8 mouse cellular contexts compared by ENCODE assay signal in the genomic region with DNA sequence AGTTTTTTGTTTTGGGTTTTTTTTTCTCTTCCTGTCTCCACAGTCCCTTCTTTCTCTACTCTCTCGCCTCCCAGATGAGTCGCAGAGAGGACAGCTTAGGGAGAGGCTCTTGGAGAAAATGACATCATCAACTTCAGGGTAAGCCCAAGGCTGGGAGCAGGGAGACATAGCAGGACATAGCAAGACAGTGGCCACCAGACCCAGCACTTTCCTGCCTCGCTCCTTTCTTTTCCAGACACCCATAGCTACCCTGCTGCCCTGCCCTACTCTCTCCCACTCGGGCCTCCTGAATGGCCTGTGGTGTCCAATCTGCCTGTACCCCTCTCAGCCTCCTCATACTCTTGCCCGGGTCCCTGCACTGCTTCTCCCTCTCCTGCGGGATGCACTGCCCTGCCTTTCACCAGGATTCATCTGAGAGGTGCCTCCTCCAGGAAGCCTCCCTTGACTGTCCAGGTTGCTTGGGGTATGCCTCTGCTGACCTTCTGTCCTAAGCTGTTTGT.
DNase-seq lines count a peak whose midpoint lies in the region; ATAC-seq and TF ChIP-seq lines count a peak whose summit lies in the region.

No protein-coding gene starts in this region.

- no peak for TF ChIP-seq POLR2A in bone marrow macrophage, adult 2 months (IDR thresholded peaks at IDR 0.05; ENCODE audit: borderline replicate concordance, low read depth, low read length)

- H3K27ac ChIP-seq in lung, embryonic 14.5 days (ENCODE audit: low read depth): 0 out of 2 replicates have a peak overlapping the region, but pooled peaks have one; percentile 9
- H3K27ac ChIP-seq in bone marrow macrophage, adult 2 months (ENCODE audit: insufficient read depth, low read depth, low read length): peak overlapping the region; percentile 87

- 56% methylated on average over 6 of the region's 6 CpGs for WGBS in lung, embryonic 14.5 days

- H3K9ac ChIP-seq in lung, embryonic 14.5 days: no peak overlapping the region

- no peaks in the 10 kb centered on the region for H3K4me1 ChIP-seq in lung, embryonic 14.5 days (ENCODE audit: insufficient read depth)
- peaks cover 21% of the 10 kb centered on the region for H3K4me1 ChIP-seq in bone marrow macrophage, adult 2 months (ENCODE audit: control insufficient read depth, insufficient read depth, low read length)

- no peak for TF ChIP-seq CTCF in lung, embryonic 14.5 days (IDR thresholded peaks at IDR 0.05; ENCODE audit: low read depth)
- TF ChIP-seq CTCF in bone marrow macrophage, adult 2 months (IDR thresholded peaks at IDR 0.05; ENCODE audit: low read depth, low read length): no peak

- no peaks in the 10 kb centered on the region for H3K9me3 ChIP-seq in lung, embryonic 14.5 days (ENCODE audit: low read depth, low read length)

- DNase-seq in frontal cortex, postnatal 36 days (ENCODE audit: low spot score in 2 of 2): no peak
- no peak for DNase-seq in lung, embryonic 14.5 days
- no peak for DNase-seq in lung, postnatal 4 days
- DNase-seq in lung, postnatal 10 days: peak; percentile 25
- DNase-seq in layer of hippocampus, adult 18-20 months (ENCODE audit: low spot score in 2 of 2): no peak
- no peak for DNase-seq in gastrocnemius, postnatal 25 days

- no peak overlapping the region for H3K4me2 ChIP-seq in lung, embryonic 14.5 days

- no peaks in the 10 kb centered on the region for H3K27me3 ChIP-seq in lung, embryonic 14.5 days (ENCODE audit: insufficient read depth, low read length)

- ATAC-seq in frontal cortex, adult (ENCODE audit: low TSS enrichment): 0 out of 2 replicates have a peak, but pooled peaks have one; percentile 11
- peak; percentile 15; the same call in 1 of the 2 replicates for ATAC-seq in lung, embryonic 14.5 days (ENCODE audit: insufficient read depth)

- H3K4me3 ChIP-seq in lung, embryonic 14.5 days (ENCODE audit: low read depth, low read length): no peak overlapping the region
- H3K4me3 ChIP-seq in bone marrow macrophage, adult 2 months (ENCODE audit: insufficient read depth, low read length): no peak overlapping the region

- no peaks in the 10 kb centered on the region for H3K36me3 ChIP-seq in lung, embryonic 14.5 days (ENCODE audit: insufficient read depth)
